Mouse (Mus musculus) heart, adult 2 months (tissue): ENCODE data around the gene Dse. TPM values are rescaled to one million over a fixed set of nuclear protein-coding genes. Genes with fewer than 3 reads are reported as not detected.

Experiments used
- DNase-seq, 2 experiments: peaks; one replicate each; pipeline ENCODE4 v3.0.0; 2021
- H3K27ac ChIP-seq: fragments of 200-600 bp; 2 replicates; pipeline ENCODE4 v1.8.1; 2022
- H3K27me3 ChIP-seq: fragments of 200-500 bp; 2 replicates; pipeline ENCODE4 v1.6.1; 2012; ENCODE audit warnings: mild to moderate bottlenecking, low read length, inconsistent platforms, mixed read lengths; ENCODE audit not compliant: control insufficient read depth, insufficient read depth
- H3K36me3 ChIP-seq: fragments of 200-500 bp; 2 replicates; pipeline ENCODE4 v1.6.1; 2012; ENCODE audit warnings: low read length, inconsistent platforms; ENCODE audit not compliant: control insufficient read depth, insufficient read depth
- H3K4me1 ChIP-seq: fragments of 200-500 bp; 2 replicates; pipeline ENCODE4 v1.6.1; 2011; ENCODE audit warnings: low read length; ENCODE audit not compliant: control insufficient read depth, insufficient read depth
- H3K4me3 ChIP-seq: fragments of 200-600 bp; 2 replicates; pipeline ENCODE4 v1.8.1; 2022
- H3K79me2 ChIP-seq: fragments of 200-500 bp; replicated peaks from 2 replicates; pipeline ENCODE4 v1.6.1; 2012; ENCODE audit warnings: mild to moderate bottlenecking, inconsistent platforms, low read length, moderate library complexity, mixed read lengths; ENCODE audit not compliant: control insufficient read depth, insufficient read depth
- H3K9ac ChIP-seq: fragments of 200-500 bp; 2 replicates; pipeline ENCODE4 v1.6.1; 2012; ENCODE audit warnings: low read depth, mild to moderate bottlenecking, control low read depth, inconsistent platforms, low read length, mixed read lengths
- CTCF ChIP-seq: fragments of 200-600 bp; IDR thresholded peaks from 2 replicates; pipeline ENCODE4 v1.8.1; 2022; ENCODE audit warnings: antibody characterized with exemption, mild to moderate bottlenecking, moderate library complexity
- EP300 ChIP-seq: fragments of 200-500 bp; IDR thresholded peaks from 2 replicates; pipeline ENCODE4 v1.6.1; 2011; ENCODE audit warnings: low read depth, low read length, control low read depth; ENCODE audit not compliant: insufficient read depth
- POLR2A ChIP-seq: fragments of 200-500 bp; IDR thresholded peaks from 2 replicates; pipeline ENCODE4 v1.6.1; 2011; ENCODE audit warnings: mild to moderate bottlenecking, low read depth, low read length, control low read depth; ENCODE audit not compliant: insufficient read depth
- WGBS: fragments of 180-500 bp; shearing (Covaris S2); methylation state at CpG from one replicate; pipeline ENCODE4 v1.1.7; 2018; 5-methylcytosine and 5-hydroxymethylcytosine counted together
- intact Hi-C: fragments of 180-260 bp; cut with DNase I; formaldehyde crosslinking; loops from one replicate; pipeline ENCODE4 v1.15.1; 2025
- polyA plus RNA-seq: library from polyadenylated mRNA; depleted of rRNA; stranded (reverse); fragments of >200 nt; gene quantifications from 2 replicates; pipeline ENCODE4 v1.2.3, GENCODE M21; 2012
- total RNA-seq, 2 experiments: library from RNA; stranded (reverse); gene quantifications; 2 replicates each; pipeline ENCODE4 v1.2.3; 2021

The Dse gene
- total and polyA plus RNA-seq, 3 experiments = 3.2 to 5.0 (median 4.3) TPM

DNA sequence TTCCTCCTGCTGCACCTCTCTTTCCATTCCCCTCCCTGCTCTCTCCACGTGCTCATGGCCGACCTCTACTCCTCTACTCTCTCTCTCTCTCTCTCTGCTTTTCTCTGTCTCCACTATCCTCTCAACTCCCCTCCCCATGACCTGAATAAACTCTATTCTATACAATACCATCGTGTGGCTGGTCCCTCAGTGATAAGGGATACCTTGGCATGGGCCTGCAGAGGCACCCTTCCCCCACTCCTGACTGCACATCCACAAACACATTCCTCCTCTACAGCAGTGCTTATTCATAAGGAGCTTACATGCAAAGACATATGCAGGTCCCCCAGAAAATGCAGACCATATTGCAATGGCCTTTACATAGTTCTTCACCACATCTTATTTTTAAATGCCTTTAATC, 16.1 kb upstream of the Dse start:
- TF ChIP-seq EP300 (no peak), POLR2A (no peak), CTCF (no peak)
- no peak for DNase-seq
- Histone ChIP-seq H3K4me1 (peaks cover 1% of the 10 kb centered on the region; the same call in 1 of the 2 replicates), H3K79me2 (no peaks in the 10 kb centered on the region), H3K4me3 (no peak overlapping the region), H3K36me3 (no peaks in the 10 kb centered on the region), H3K27me3 (no peaks in the 10 kb centered on the region), H3K9ac (no peak overlapping the region), H3K27ac (no peak overlapping the region)
- WGBS = 24% methylated on average over 3 of the region's 3 CpGs
- intact Hi-C loops = no loop called here

DNA sequence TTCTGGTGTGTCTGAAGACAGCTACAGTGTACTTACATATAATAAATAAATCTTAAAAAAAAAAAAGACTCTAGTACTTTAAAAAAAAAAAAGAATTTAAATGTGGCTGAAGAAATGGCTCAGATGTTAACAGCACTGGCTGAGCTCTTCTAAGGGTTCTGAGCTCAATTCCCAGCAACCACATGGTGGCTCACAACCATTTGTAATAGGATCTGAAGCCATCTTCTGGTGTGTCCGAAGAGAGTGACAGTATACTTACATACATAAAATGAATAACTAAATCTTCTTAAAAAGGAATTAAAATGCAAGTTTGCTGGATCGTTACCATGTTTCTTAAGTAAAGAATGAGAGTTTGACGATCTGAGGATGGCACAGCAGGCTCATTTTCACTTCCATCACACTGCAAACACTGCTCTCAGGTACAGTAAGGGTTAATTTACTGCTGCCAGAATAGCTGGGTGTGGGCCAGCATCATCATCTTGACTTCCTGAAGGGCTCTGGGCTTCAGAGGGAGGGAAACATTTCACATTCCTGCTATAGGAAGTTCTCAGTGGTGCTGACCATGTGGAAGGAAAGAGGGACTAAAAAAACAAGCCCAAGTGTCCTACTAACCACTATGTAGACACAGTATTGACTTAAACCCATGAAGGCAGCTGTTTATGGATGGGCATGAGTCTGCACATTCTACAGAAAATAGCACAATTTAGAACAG, 14.6 kb upstream of the Dse start:
- Histone ChIP-seq H3K4me3 (no peak overlapping the region), H3K79me2 (no peaks in the 10 kb centered on the region), H3K27me3 (no peaks in the 10 kb centered on the region), H3K27ac (no peak overlapping the region), H3K4me1 (peaks cover 1% of the 10 kb centered on the region; the same call in 1 of the 2 replicates), H3K36me3 (no peaks in the 10 kb centered on the region), H3K9ac (no peak overlapping the region)
- WGBS = 50% methylated on average over 3 of the region's 3 CpGs
- TF ChIP-seq EP300 (no peak), CTCF (no peak)
- no peak for DNase-seq
- intact Hi-C loops = no loop called here

GRCm38 (mm10) chr10:34218191-34218590, 10.7 kb upstream of the Dse start:
- H3K4me3 ChIP-seq = no peak overlapping the region
- H3K79me2 ChIP-seq = no peaks in the 10 kb centered on the region
- H3K36me3 ChIP-seq = no peaks in the 10 kb centered on the region
- peaks cover 1% of the 10 kb centered on the region; the same call in 1 of the 2 replicates for H3K4me1 ChIP-seq
- H3K9ac ChIP-seq = no peak overlapping the region
- H3K27ac ChIP-seq = no peak overlapping the region
- no peak for DNase-seq
- no peak for TF ChIP-seq POLR2A
- TF ChIP-seq EP300 = no peak
- no peak for TF ChIP-seq CTCF
- 89% methylated on average over 3 of the region's 3 CpGs for WGBS
- H3K27me3 ChIP-seq = no peaks in the 10 kb centered on the region
- intact Hi-C loops = no loop called here

DNA sequence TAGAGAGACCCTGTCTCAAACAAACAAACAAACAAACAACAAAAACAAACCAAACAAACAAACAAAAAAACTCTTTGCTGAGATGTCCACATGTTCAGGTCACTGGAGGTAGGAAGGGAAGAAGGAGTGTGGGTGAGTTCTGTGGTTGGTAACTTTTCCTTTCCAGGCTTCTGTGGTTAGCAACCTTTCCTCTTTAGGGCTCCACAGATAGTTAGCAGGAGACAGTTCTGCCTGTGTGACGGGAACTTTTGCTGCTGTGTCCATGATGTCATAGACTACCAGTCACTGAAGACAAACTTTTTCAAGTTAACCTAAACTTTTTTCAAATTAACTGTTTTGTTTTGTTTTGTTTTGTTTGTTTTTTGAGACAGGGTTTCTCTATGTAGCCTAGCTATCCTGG, 8.2 kb upstream of the Dse start:
- DNase-seq = no peak
- Histone ChIP-seq H3K27me3 (no peaks in the 10 kb centered on the region), H3K4me1 (no peaks in the 10 kb centered on the region), H3K79me2 (no peaks in the 10 kb centered on the region), H3K36me3 (no peaks in the 10 kb centered on the region), H3K9ac (no peak overlapping the region), H3K4me3 (no peak overlapping the region), H3K27ac (no peak overlapping the region)
- TF ChIP-seq POLR2A = no peak
- no peak for TF ChIP-seq EP300
- no peak for TF ChIP-seq CTCF
- WGBS = 74% methylated on average over 1 of the region's 1 CpGs
- intact Hi-C loops = no loop called here

DNA sequence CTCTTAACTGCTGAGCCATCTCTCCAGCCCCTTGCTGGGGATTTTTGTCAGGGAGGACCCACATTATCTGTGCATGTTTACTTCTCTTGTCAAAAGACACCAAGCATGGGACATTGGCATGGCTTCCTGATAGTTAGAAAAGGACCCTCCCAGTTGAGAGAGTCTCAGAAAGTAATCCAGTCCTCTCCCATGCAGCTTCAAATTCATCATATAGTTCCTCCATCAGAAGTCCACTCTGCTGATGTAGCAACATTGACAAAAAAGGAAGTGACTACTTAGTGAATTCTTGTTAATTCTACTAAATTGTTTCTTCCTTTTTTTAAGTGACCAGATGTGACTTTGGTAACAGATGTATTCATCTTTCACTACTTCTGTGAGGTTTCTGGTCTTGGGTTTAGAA, 2.4 kb upstream of the Dse start:
- Histone ChIP-seq H3K27ac (no peak overlapping the region), H3K4me3 (no peak overlapping the region), H3K9ac (no peak overlapping the region), H3K4me1 (no peaks in the 10 kb centered on the region), H3K79me2 (no peaks in the 10 kb centered on the region), H3K27me3 (no peaks in the 10 kb centered on the region), H3K36me3 (no peaks in the 10 kb centered on the region)
- intact Hi-C loops = no loop called here
- DNase-seq = peak in 1 of 2 experiments; percentile 5
- TF ChIP-seq CTCF (no peak), EP300 (no peak), POLR2A (no peak)

- Histone ChIP-seq H3K36me3 (no peaks in the 10 kb centered on the region), H3K4me3 (no peak overlapping the region), H3K79me2 (no peaks in the 10 kb centered on the region), H3K4me1 (no peaks in the 10 kb centered on the region), H3K9ac (no peak overlapping the region), H3K27ac (no peak overlapping the region; the same call in 1 of the 2 replicates), H3K27me3 (no peaks in the 10 kb centered on the region)
- DNase-seq = peak in 1 of 2 experiments; percentile 9
- 18% methylated on average over 13 of the region's 13 CpGs for WGBS
- no peak for TF ChIP-seq POLR2A
- no peak for TF ChIP-seq EP300
- TF ChIP-seq CTCF = no peak
- intact Hi-C loops = no loop called here
Observed at GRCm38 (mm10) chr10:34208031-34208430, 516 bp upstream of the Dse start.
